Mouse (Mus musculus) C2C12 (cell line): ENCODE results near the gene Smim1. TPM values are rescaled to one million over a fixed set of nuclear protein-coding genes. Genes with fewer than 3 reads are reported as not detected.

Experiments used
- H3K27me3 ChIP-seq: one replicate; pipeline ENCODE4 v1.6.1; 2011; ENCODE audit not compliant: control insufficient read depth, insufficient read depth, insufficient read length
- H3K36me3 ChIP-seq: one replicate; pipeline ENCODE4 v1.6.1; 2011; ENCODE audit not compliant: control insufficient read depth, insufficient read depth
- H3K4me3 ChIP-seq: one replicate; pipeline ENCODE4 v1.5.1; 2011; ENCODE audit warnings: mild to moderate bottlenecking, control low read depth; ENCODE audit not compliant: poor library complexity, insufficient read depth, severe bottlenecking
- H3K79me2 ChIP-seq: one replicate; pipeline ENCODE4 v1.6.1; 2011; ENCODE audit not compliant: control insufficient read depth, insufficient read depth
- H3K79me3 ChIP-seq: one replicate; pipeline ENCODE4 v1.6.1; 2011; ENCODE audit warnings: low read depth, control low read depth
- H3ac ChIP-seq: one replicate; pipeline ENCODE3; 2011; ENCODE audit warnings: low read depth; ENCODE audit not compliant: control insufficient read depth, insufficient read length
- CEBPB ChIP-seq: IDR thresholded peaks from one replicate; pipeline ENCODE4 v1.6.1; 2011; ENCODE audit warnings: low read depth, mild to moderate bottlenecking, control low read depth, moderate library complexity
- CTCF ChIP-seq: IDR thresholded peaks from one replicate; pipeline ENCODE4 v1.5.1; 2011; ENCODE audit not compliant: control insufficient read depth, insufficient read depth, insufficient read length
- FOSL1 ChIP-seq: IDR thresholded peaks from one replicate; pipeline ENCODE4 v1.8.0; 2011; ENCODE audit warnings: mild to moderate bottlenecking, low read length; ENCODE audit not compliant: poor library complexity, insufficient read depth, severe bottlenecking
- MAX ChIP-seq: IDR thresholded peaks from one replicate; pipeline ENCODE4 v1.6.1; 2011; ENCODE audit warnings: mild to moderate bottlenecking, control low read depth
- MYOD1 ChIP-seq: IDR thresholded peaks from one replicate; pipeline ENCODE4 v1.6.1; 2011; ENCODE audit warnings: low read depth; ENCODE audit not compliant: control insufficient read depth, insufficient read length
- MYOG ChIP-seq: IDR thresholded peaks from one replicate; pipeline ENCODE4 v1.6.1; 2011; ENCODE audit not compliant: control insufficient read depth, insufficient read length; ENCODE audit errors: extremely low read depth
- USF1 ChIP-seq: IDR thresholded peaks from one replicate; pipeline ENCODE4 v1.6.1; 2011; ENCODE audit warnings: low read depth, mild to moderate bottlenecking, control low read depth, moderate library complexity
- polyA plus RNA-seq: library from polyadenylated mRNA; unstranded; fragments of >200 nt; fragmentation: generic; extraction: Trizol; gene quantifications from one replicate; pipeline ENCODE4 v1.2.1, GENCODE M21; 2012; ENCODE audit warnings: missing spikeins

Smim1 gene
- polyA plus RNA-seq, 1 experiment = 2.2 TPM

GRCm38 (mm10) chr4:153975768-153976167 is 50.3 kb downstream of the Smim1 start:
- H3K4me3 ChIP-seq = peak overlapping the region; percentile 75
- peaks cover 40% of the 10 kb centered on the region for H3K79me2 ChIP-seq

GRCm38 (mm10) chr4:153975292-153975662 is 50.8 kb downstream of the Smim1 start:
- TF ChIP-seq MYOD1 (no peak), MYOG (no peak)
- H3ac ChIP-seq = peak overlapping the region; percentile 81
- H3K27me3 ChIP-seq = no peaks in the 10 kb centered on the region
- peaks cover 23% of the 10 kb centered on the region for H3K79me3 ChIP-seq
- H3K4me3 ChIP-seq = peak overlapping the region; percentile 75
- peaks cover 11% of the 10 kb centered on the region for H3K36me3 ChIP-seq
- H3K79me2 ChIP-seq = peaks cover 40% of the 10 kb centered on the region

More at GRCm38 (mm10) chr4:153975768-153976167, 50.3 kb downstream of the Smim1 start:
- H3K27me3 ChIP-seq = no peaks in the 10 kb centered on the region
- peaks cover 10% of the 10 kb centered on the region for H3K36me3 ChIP-seq
- no peak for TF ChIP-seq CTCF
- no peak for TF ChIP-seq USF1
- no peak for TF ChIP-seq MYOG
- TF ChIP-seq FOSL1 = no peak
- no peak for TF ChIP-seq MAX
- no peak for TF ChIP-seq MYOD1
- no peak for TF ChIP-seq CEBPB
- peaks cover 23% of the 10 kb centered on the region for H3K79me3 ChIP-seq
- peak overlapping the region; percentile 57 for H3ac ChIP-seq

- H3K4me3 ChIP-seq = peak within 1 kb of the TSS; percentile 75
- peaks cover 40% of the 10 kb centered on the region for H3K79me2 ChIP-seq
- H3K79me3 ChIP-seq = peaks cover 23% of the 10 kb centered on the region
- no peaks in the 10 kb centered on the region for H3K27me3 ChIP-seq
- no peak for TF ChIP-seq CEBPB
- TF ChIP-seq USF1 = no peak
- TF ChIP-seq MAX = peak; percentile 88
- TF ChIP-seq MYOD1 = no peak
- TF ChIP-seq MYOG = no peak
- TF ChIP-seq FOSL1 = no peak
- TF ChIP-seq CTCF = no peak
- H3K36me3 ChIP-seq = peaks cover 11% of the 10 kb centered on the region
- peak within 1 kb of the TSS; percentile 89 for H3ac ChIP-seq
These were observed 51.4 kb downstream of the Smim1 start, which contains the start of the genes Dffb and Cep104 for GRCm38 (mm10) chr4:153974431-153975291. Gene Dffb, minus strand, starts transcription at chr4:153975126. Gene Cep104, plus strand, starts transcription at chr4:153975194.

Other genes starting within 250 kb of the Smim1 start
- 39.8 TPM for gene A430005L14Rik, start 69.0 kb downstream of the Smim1 start, polyA plus RNA-seq
- 3.2 TPM for gene Dffb, start 51.1 kb downstream of the Smim1 start, polyA plus RNA-seq
- 19.8 TPM for gene Cep104, start 51.0 kb downstream of the Smim1 start, polyA plus RNA-seq
- gene Lrrc47, start 14.5 kb downstream of the Smim1 start, polyA plus RNA-seq = 41.7 TPM
- not detected for gene Ccdc27, start 16.4 kb upstream of the Smim1 start, polyA plus RNA-seq
- gene Trp73, start 114.0 kb upstream of the Smim1 start, polyA plus RNA-seq = 0.01 TPM
- 21.7 TPM for gene Wrap73, start 116.1 kb upstream of the Smim1 start, polyA plus RNA-seq
- 57.3 TPM for gene Tprgl, start 134.4 kb upstream of the Smim1 start, polyA plus RNA-seq
- 0.08 TPM for gene Megf6, start 144.5 kb upstream of the Smim1 start, polyA plus RNA-seq